Comparison of ENCODE assay signal across 8 mouse cellular contexts in genomic region chr16:49799597-49800561, GRCm38 (mm10). TPM values are rescaled to one million over a fixed set of nuclear protein-coding genes. Genes with fewer than 3 reads are reported as not detected.
A peak's percentile ranks its signal among the peaks of the same experiment; 100 is the strongest.
DNase-seq lines count a peak whose midpoint lies in the region; ATAC-seq lines count a peak whose summit lies in the region.

TSS of gene Cd47 (plus strand) at chr16:49800533.

- H3K4me1 ChIP-seq in embryonic facial prominence, embryonic 15.5 days, result peaks cover 9% of the 10 kb centered on the region
- H3K4me1 ChIP-seq in heart, embryonic 13.5 days, result peaks cover 34% of the 10 kb centered on the region
- H3K4me1 ChIP-seq in kidney, embryonic 15.5 days, result peaks cover 34% of the 10 kb centered on the region
- peaks cover 89% of the 10 kb centered on the region for H3K4me1 ChIP-seq in liver, embryonic 15.5 days (replicated peaks)
- H3K4me1 ChIP-seq in neural tube, embryonic 15.5 days, result peaks cover 10% of the 10 kb centered on the region

- H3K9me3 ChIP-seq in embryonic facial prominence, embryonic 15.5 days (replicated peaks), result no peaks in the 10 kb centered on the region
- H3K9me3 ChIP-seq in heart, embryonic 13.5 days, result no peaks in the 10 kb centered on the region
- H3K9me3 ChIP-seq in kidney, embryonic 15.5 days (replicated peaks), result no peaks in the 10 kb centered on the region
- H3K9me3 ChIP-seq in liver, embryonic 15.5 days (replicated peaks), result no peaks in the 10 kb centered on the region
- H3K9me3 ChIP-seq in neural tube, embryonic 15.5 days (replicated peaks), result no peaks in the 10 kb centered on the region

- 82% methylated on average over 10 of the region's 10 CpGs for WGBS in embryonic facial prominence, embryonic 15.5 days
- 66% methylated on average over 10 of the region's 10 CpGs for WGBS in heart, embryonic 13.5 days
- WGBS in kidney, embryonic 15.5 days, result 71% methylated on average over 10 of the region's 10 CpGs
- WGBS in liver, embryonic 15.5 days (ENCODE audit: insufficient replicate concordance), result 18% methylated on average over 10 of the region's 10 CpGs
- WGBS in neural tube, embryonic 15.5 days, result 84% methylated on average over 10 of the region's 10 CpGs

- peak; percentile 31 for DNase-seq in adrenal gland, adult 2 months
- no peak for DNase-seq in embryo, embryonic 11 days
- DNase-seq in frontal cortex, postnatal 10 days (ENCODE audit: low spot score in 2 of 2), result no peak

- H3K9ac ChIP-seq in embryonic facial prominence, embryonic 15.5 days, result no peak within 1 kb of the TSS
- H3K9ac ChIP-seq in heart, embryonic 13.5 days, result no peak within 1 kb of the TSS
- H3K9ac ChIP-seq in kidney, embryonic 15.5 days, result no peak within 1 kb of the TSS
- peak within 1 kb of the TSS; percentile 51 for H3K9ac ChIP-seq in liver, embryonic 15.5 days
- H3K9ac ChIP-seq in neural tube, embryonic 15.5 days (replicated peaks), result no peak within 1 kb of the TSS

- no peak within 1 kb of the TSS for H3K4me3 ChIP-seq in embryonic facial prominence, embryonic 15.5 days (replicated peaks)
- H3K4me3 ChIP-seq in heart, embryonic 13.5 days, result no peak within 1 kb of the TSS
- H3K4me3 ChIP-seq in kidney, embryonic 15.5 days (replicated peaks), result no peak within 1 kb of the TSS
- peak within 1 kb of the TSS; percentile 14 for H3K4me3 ChIP-seq in liver, embryonic 15.5 days (replicated peaks)
- H3K4me3 ChIP-seq in neural tube, embryonic 15.5 days (replicated peaks), result no peak within 1 kb of the TSS

- H3K36me3 ChIP-seq in embryonic facial prominence, embryonic 15.5 days, result no peaks in the 10 kb centered on the region
- H3K36me3 ChIP-seq in heart, embryonic 13.5 days, result no peaks in the 10 kb centered on the region
- no peaks in the 10 kb centered on the region for H3K36me3 ChIP-seq in kidney, embryonic 15.5 days
- H3K36me3 ChIP-seq in liver, embryonic 15.5 days (replicated peaks), result no peaks in the 10 kb centered on the region
- H3K36me3 ChIP-seq in neural tube, embryonic 15.5 days, result no peaks in the 10 kb centered on the region

- H3K27ac ChIP-seq in embryonic facial prominence, embryonic 15.5 days (replicated peaks), result no peak within 1 kb of the TSS
- no peak within 1 kb of the TSS for H3K27ac ChIP-seq in heart, embryonic 13.5 days (replicated peaks)
- H3K27ac ChIP-seq in kidney, embryonic 15.5 days, result peak within 1 kb of the TSS; percentile 32; the same call in 1 of the 2 replicates
- peak within 1 kb of the TSS; percentile 97 for H3K27ac ChIP-seq in liver, embryonic 15.5 days (replicated peaks)
- no peak within 1 kb of the TSS for H3K27ac ChIP-seq in neural tube, embryonic 15.5 days (replicated peaks)

- no peak for ATAC-seq in embryonic facial prominence, embryonic 15.5 days (ENCODE audit: insufficient number of reproducible peaks, low FRiP score, low TSS enrichment, low read depth)
- ATAC-seq in heart, embryonic 13.5 days (ENCODE audit: extremely low read depth, insufficient number of reproducible peaks, low FRiP score, low TSS enrichment), result peak; percentile 31; the same call in 1 of the 2 replicates
- peak; percentile 73 for ATAC-seq in kidney, embryonic 15.5 days (replicated peaks; ENCODE audit: low FRiP score)
- ATAC-seq in liver, embryonic 15.5 days (ENCODE audit: insufficient read depth), result peak; percentile 97
- no peak for ATAC-seq in neural tube, embryonic 15.5 days (ENCODE audit: low FRiP score)

- no peak within 1 kb of the TSS for H3K4me2 ChIP-seq in embryonic facial prominence, embryonic 15.5 days (replicated peaks)
- no peak within 1 kb of the TSS for H3K4me2 ChIP-seq in heart, embryonic 13.5 days
- H3K4me2 ChIP-seq in kidney, embryonic 15.5 days, result no peak within 1 kb of the TSS
- H3K4me2 ChIP-seq in liver, embryonic 15.5 days, result peak within 1 kb of the TSS; percentile 58
- no peak within 1 kb of the TSS for H3K4me2 ChIP-seq in neural tube, embryonic 15.5 days

- no peaks in the 10 kb centered on the region for H3K27me3 ChIP-seq in embryonic facial prominence, embryonic 15.5 days
- 0 out of 2 replicates have a peak, but pooled peaks cover 2% of the 10 kb centered on the region for H3K27me3 ChIP-seq in heart, embryonic 13.5 days (replicated peaks)
- no peaks in the 10 kb centered on the region for H3K27me3 ChIP-seq in kidney, embryonic 15.5 days
- no peaks in the 10 kb centered on the region for H3K27me3 ChIP-seq in liver, embryonic 15.5 days
- H3K27me3 ChIP-seq in neural tube, embryonic 15.5 days (replicated peaks), result no peaks in the 10 kb centered on the region

RNA-seq across cellular contexts. Expression of gene Cd47, which starts in this region (rescaled TPM):
- 100 to 1,000 TPM; 106 to 189 TPM for total RNA-seq in adrenal gland, adult 2 months (2021)
- polyA plus RNA-seq in adrenal gland, adult 2 months (2012; rRNA removed), result 75.0 and 105 TPM in 2 replicates
- 104 and 109 TPM in 2 replicates for polyA plus RNA-seq in embryonic facial prominence, embryonic 15.5 days (2015; fragmentation: Nextera tagmentation; extraction: Ambion mirVana)
- polyA plus RNA-seq in heart, embryonic 13.5 days (2015; fragmentation: Nextera tagmentation; extraction: Ambion mirVana), result 46.2 and 56.1 TPM in 2 replicates
- polyA plus RNA-seq in kidney, embryonic 15.5 days (2015; fragmentation: Nextera tagmentation; extraction: Ambion mirVana), result 78.3 and 84.1 TPM in 2 replicates
- polyA plus RNA-seq in liver, embryonic 15.5 days (2015; fragmentation: Nextera tagmentation; extraction: Ambion mirVana), result 266 and 301 TPM in 2 replicates
- 153 and 156 TPM in 2 replicates for polyA plus RNA-seq in neural tube, embryonic 15.5 days (2015; fragmentation: Nextera tagmentation; extraction: Ambion mirVana)

Comparison
In these comparisons a context has a peak if more than half of its experiments do, and no peak if none do; other contexts are left out.
1. ATAC-seq: peak in heart, embryonic 13.5 days (single experiment), kidney, embryonic 15.5 days (single experiment) and liver, embryonic 15.5 days (single experiment); none in embryonic facial prominence, embryonic 15.5 days (single experiment) and neural tube, embryonic 15.5 days (single experiment).
2. H3K27ac ChIP-seq: peak in kidney, embryonic 15.5 days (single experiment) and liver, embryonic 15.5 days (single experiment); none in embryonic facial prominence, embryonic 15.5 days (single experiment), heart, embryonic 13.5 days (single experiment) and neural tube, embryonic 15.5 days (single experiment).